Mouse (Mus musculus) ES-Bruce4 (cell line): ENCODE data around the gene Aip.

Experiments used
- CTCF ChIP-seq: IDR thresholded peaks from one replicate; pipeline ENCODE4 v1.8.1; 2011; ENCODE audit warnings: low read depth, low read length
- EP300 ChIP-seq: IDR thresholded peaks from 2 replicates; pipeline ENCODE4 v1.6.1; 2011; ENCODE audit warnings: low read depth, low read length; ENCODE audit not compliant: insufficient read depth
- POLR2A ChIP-seq: IDR thresholded peaks from one replicate; pipeline ENCODE4 v1.8.1; 2011; ENCODE audit warnings: low read length; ENCODE audit not compliant: insufficient read depth

- TF ChIP-seq CTCF, result no peak
- TF ChIP-seq POLR2A, result no peak
- TF ChIP-seq EP300, result no peak
These were observed 54.9 kb downstream of the Aip start for GRCm38 (mm10) chr19:4070756-4071155.
